Mouse (Mus musculus) intestine, embryonic 14.5 days (tissue): ENCODE results near the gene Rsph3b. TPM values are rescaled to one million over a fixed set of nuclear protein-coding genes. Genes with fewer than 3 reads are reported as not detected.
"Not testable (repeated sequence)": the region's sequence is repeated elsewhere in the genome, so short reads cannot be mapped to it uniquely, and the experiment has no call there.

ENCODE experiments used
- ATAC-seq: fragments of 200-750 bp; cut with Nextera tagmentation; replicated peaks from 2 replicates; pipeline ENCODE4 v1.8.0; 2017; ENCODE audit warnings: low read depth, moderate number of reproducible peaks, moderate TSS enrichment, moderate library complexity; ENCODE audit not compliant: low FRiP score, low TSS enrichment
- DNase-seq: peaks from one replicate; pipeline ENCODE4 v3.0.0-alpha.2; 2018; ENCODE audit warnings: low spot score
- H3K27ac ChIP-seq: fragments of 300-500 bp; sonication (generic); 2 replicates; pipeline ENCODE4 v1.5.1; 2014; ENCODE audit warnings: low read depth, mild to moderate bottlenecking, control low read depth
- H3K27me3 ChIP-seq: fragments of 300-500 bp; sonication (generic); replicated peaks from 2 replicates; pipeline ENCODE4 v1.6.1; 2014; ENCODE audit warnings: low read length, control low read depth; ENCODE audit not compliant: control insufficient read depth, insufficient read depth
- H3K36me3 ChIP-seq: fragments of 300-500 bp; sonication (generic); 2 replicates; pipeline ENCODE4 v1.6.1; 2014; ENCODE audit warnings: low read length, control low read depth; ENCODE audit not compliant: control insufficient read depth, insufficient read depth
- H3K4me1 ChIP-seq: fragments of 300-500 bp; sonication (generic); replicated peaks from 2 replicates; pipeline ENCODE4 v1.6.1; 2014; ENCODE audit warnings: low read length, control low read depth, mixed read lengths; ENCODE audit not compliant: control insufficient read depth, insufficient read depth
- H3K4me2 ChIP-seq: fragments of 300-500 bp; sonication (generic); 2 replicates; pipeline ENCODE4 v1.6.1; 2014; ENCODE audit warnings: low read length
- H3K4me3 ChIP-seq: fragments of 300-500 bp; sonication (generic); 2 replicates; pipeline ENCODE4 v1.5.1; 2014; ENCODE audit warnings: low read depth, low read length, control low read depth, mixed read lengths
- H3K9ac ChIP-seq: fragments of 300-500 bp; sonication (generic); 2 replicates; pipeline ENCODE4 v1.6.1; 2014; ENCODE audit warnings: mild to moderate bottlenecking, low read length
- H3K9me3 ChIP-seq: fragments of 300-500 bp; sonication (generic); 2 replicates; pipeline ENCODE4 v1.6.1; 2016; ENCODE audit warnings: low read length, control low read depth; ENCODE audit not compliant: control insufficient read depth
- WGBS: fragments of 180-500 bp; shearing (Covaris S2); extraction: QIAGEN DNeasy Blood & Tissue Kit; methylation state at CpG from one replicate; pipeline ENCODE4 v1.1.7; 2014; 5-methylcytosine and 5-hydroxymethylcytosine counted together
- polyA plus RNA-seq: library from polyadenylated mRNA; unstranded; fragments of >200 nt; fragmentation: Nextera tagmentation; extraction: Ambion mirVana; gene quantifications from 2 replicates; pipeline ENCODE4 v1.2.1, GENCODE M21; 2014

Gene Rsph3b
- polyA plus RNA-seq, 1 experiment from 2014 or later, result 42.6 TPM

GRCm38 (mm10) chr17:6919388-6919787 lies 29.1 kb downstream of the Rsph3b start:
- H3K9me3 ChIP-seq, ATAC-seq, H3K4me3 ChIP-seq, DNase-seq, H3K4me1 ChIP-seq, H3K9ac ChIP-seq, H3K27me3 ChIP-seq, H3K4me2 ChIP-seq, H3K27ac ChIP-seq, H3K36me3 ChIP-seq: not testable (repeated sequence)
- 90% methylated on average over 3 of the region's 3 CpGs for WGBS

GRCm38 (mm10) chr17:6915282-6915681 lies 33.2 kb downstream of the Rsph3b start:
- H3K9me3 ChIP-seq, H3K4me2 ChIP-seq, H3K36me3 ChIP-seq, H3K4me3 ChIP-seq, H3K4me1 ChIP-seq, DNase-seq, H3K27ac ChIP-seq, ATAC-seq, H3K9ac ChIP-seq, H3K27me3 ChIP-seq: not testable (repeated sequence)
- 100% methylated on average over 2 of the region's 4 CpGs for WGBS

- H3K27me3 ChIP-seq, H3K4me3 ChIP-seq, H3K9ac ChIP-seq, H3K4me1 ChIP-seq, H3K36me3 ChIP-seq, H3K4me2 ChIP-seq, ATAC-seq, DNase-seq, H3K9me3 ChIP-seq, H3K27ac ChIP-seq: not testable (repeated sequence)
- whole genome bisulfite sequencing, result 57% methylated on average over 1 of the region's 6 CpGs
Observed at GRCm38 (mm10) chr17:6914066-6914465, 34.4 kb downstream of the Rsph3b start.

GRCm38 (mm10) chr17:6900361-6900760 lies 48.1 kb downstream of the Rsph3b start:
- ATAC-seq, H3K27me3 ChIP-seq: not testable (repeated sequence)

GRCm38 (mm10) chr17:6897996-6898562 lies 50.4 kb downstream of the Rsph3b start:
- H3K9ac ChIP-seq, H3K4me3 ChIP-seq, H3K4me1 ChIP-seq, H3K27ac ChIP-seq, H3K4me2 ChIP-seq, H3K9me3 ChIP-seq, H3K27me3 ChIP-seq, H3K36me3 ChIP-seq: not testable (repeated sequence)
- ATAC-seq (0 out of 2 replicates have a peak, but pooled peaks have one; percentile 47), DNase-seq (peak; percentile 1)
- 51% methylated on average over 7 of the region's 7 CpGs for WGBS

More at GRCm38 (mm10) chr17:6900361-6900760, 48.1 kb downstream of the Rsph3b start:
- WGBS, result 84% methylated on average over 1 of the region's 2 CpGs
- not testable (repeated sequence) for H3K4me1 ChIP-seq, H3K9ac ChIP-seq, H3K27ac ChIP-seq, H3K4me2 ChIP-seq, H3K4me3 ChIP-seq, H3K36me3 ChIP-seq, H3K9me3 ChIP-seq, DNase-seq

GRCm38 (mm10) chr17:6896756-6897155 lies 51.7 kb downstream of the Rsph3b start:
- H3K4me2 ChIP-seq, result no peak overlapping the region
- no peak overlapping the region for H3K4me3 ChIP-seq
- H3K27me3 ChIP-seq, result no peaks in the 10 kb centered on the region
- no peaks in the 10 kb centered on the region for H3K36me3 ChIP-seq
- ATAC-seq, result no peak
- no peaks in the 10 kb centered on the region for H3K9me3 ChIP-seq
- no peak overlapping the region for H3K9ac ChIP-seq
- H3K27ac ChIP-seq, result no peak overlapping the region
- no peak for DNase-seq
- no peaks in the 10 kb centered on the region for H3K4me1 ChIP-seq
- 73% methylated on average over 4 of the region's 4 CpGs for WGBS

- Histone ChIP-seq H3K9me3 (no peaks in the 10 kb centered on the region), H3K27ac (no peak overlapping the region), H3K36me3 (no peaks in the 10 kb centered on the region), H3K4me2 (no peak overlapping the region), H3K4me1 (no peaks in the 10 kb centered on the region), H3K9ac (no peak overlapping the region), H3K27me3 (no peaks in the 10 kb centered on the region), H3K4me3 (no peak overlapping the region)
- ATAC-seq (no peak), DNase-seq (no peak)
- WGBS, result 71% methylated on average over 10 of the region's 10 CpGs
Observed at GRCm38 (mm10) chr17:6893332-6893731, 55.1 kb downstream of the Rsph3b start.

GRCm38 (mm10) chr17:6891966-6892934 lies 56.2 kb downstream of the Rsph3b start:
- Histone ChIP-seq H3K27ac (no peak overlapping the region), H3K36me3 (no peaks in the 10 kb centered on the region), H3K4me2 (no peak overlapping the region), H3K27me3 (no peaks in the 10 kb centered on the region), H3K9ac (no peak overlapping the region), H3K4me1 (no peaks in the 10 kb centered on the region), H3K9me3 (no peaks in the 10 kb centered on the region), H3K4me3 (no peak overlapping the region)
- ATAC-seq (no peak), DNase-seq (no peak)
- 68% methylated on average over 7 of the region's 7 CpGs for WGBS
